Mouse (Mus musculus): ENCODE results near the gene Natd1. TPM values are rescaled to one million over a fixed set of nuclear protein-coding genes. Genes with fewer than 3 reads are reported as not detected.

Gene Natd1
- polyA plus RNA-seq, 1 experiment from 2014 or later, result 12.1 TPM

- Histone ChIP-seq H3K9ac (no peak overlapping the region), H3K4me2 (peak overlapping the region; percentile 5; the same call in 1 of the 2 replicates)
Measured at GRCm38 (mm10) chr11:60942263-60943015, 27.9 kb upstream of the Natd1 start.

GRCm38 (mm10) chr11:60941370-60941769 is 26.8 kb upstream of the Natd1 start:
- WGBS, result 27% methylated on average over 9 of the region's 9 CpGs
- H3K36me3 ChIP-seq, result peaks cover 33% of the 10 kb centered on the region
- H3K27ac ChIP-seq, result peak overlapping the region; percentile 64
- H3K9ac ChIP-seq, result no peak overlapping the region
- H3K4me1 ChIP-seq, result peaks cover 21% of the 10 kb centered on the region
- H3K27me3 ChIP-seq (replicated peaks), result no peaks in the 10 kb centered on the region
- no peak overlapping the region for H3K4me2 ChIP-seq
- H3K9me3 ChIP-seq, result no peaks in the 10 kb centered on the region
- peak; percentile 63; the same call in 1 of the 2 replicates for ATAC-seq (ENCODE audit: insufficient read depth, low FRiP score, low read depth)
- H3K4me3 ChIP-seq (replicated peaks), result no peak overlapping the region

More at GRCm38 (mm10) chr11:60942263-60943015, 27.9 kb upstream of the Natd1 start:
- no peaks in the 10 kb centered on the region for H3K27me3 ChIP-seq (replicated peaks)
- H3K9me3 ChIP-seq, result no peaks in the 10 kb centered on the region
- WGBS, result 86% methylated on average over 9 of the region's 9 CpGs
- H3K4me1 ChIP-seq, result peaks cover 21% of the 10 kb centered on the region
- no peak overlapping the region for H3K27ac ChIP-seq
- no peak overlapping the region for H3K4me3 ChIP-seq (replicated peaks)
- peak; percentile 76; the same call in 1 of the 2 replicates for ATAC-seq (ENCODE audit: insufficient read depth, low FRiP score, low read depth)
- peaks cover 42% of the 10 kb centered on the region for H3K36me3 ChIP-seq

GRCm38 (mm10) chr11:60940501-60940900 is 26.0 kb upstream of the Natd1 start:
- WGBS, result 89% methylated on average over 5 of the region's 5 CpGs
- Histone ChIP-seq H3K27ac (peak overlapping the region; percentile 64), H3K4me2 (no peak overlapping the region), H3K4me3 (replicated peaks) (no peak overlapping the region), H3K4me1 (peaks cover 26% of the 10 kb centered on the region), H3K9me3 (no peaks in the 10 kb centered on the region), H3K27me3 (replicated peaks) (no peaks in the 10 kb centered on the region), H3K9ac (no peak overlapping the region), H3K36me3 (peaks cover 24% of the 10 kb centered on the region; the same call in 1 of the 2 replicates)
- no peak for ATAC-seq (ENCODE audit: insufficient read depth, low FRiP score, low read depth)

GRCm38 (mm10) chr11:60939487-60939886 is 24.9 kb upstream of the Natd1 start:
- 93% methylated on average over 3 of the region's 3 CpGs for WGBS
- Histone ChIP-seq H3K36me3 (peaks cover 15% of the 10 kb centered on the region; the same call in 1 of the 2 replicates), H3K4me3 (replicated peaks) (no peak overlapping the region), H3K9me3 (no peaks in the 10 kb centered on the region), H3K4me2 (no peak overlapping the region), H3K4me1 (peaks cover 33% of the 10 kb centered on the region), H3K27me3 (replicated peaks) (no peaks in the 10 kb centered on the region), H3K27ac (no peak overlapping the region), H3K9ac (no peak overlapping the region)
- ATAC-seq (ENCODE audit: insufficient read depth, low FRiP score, low read depth), result no peak

- 68% methylated on average over 3 of the region's 3 CpGs for WGBS
- Histone ChIP-seq H3K36me3 (peaks cover 5% of the 10 kb centered on the region; the same call in 1 of the 2 replicates), H3K27me3 (replicated peaks) (no peaks in the 10 kb centered on the region), H3K4me1 (peaks cover 50% of the 10 kb centered on the region), H3K9me3 (no peaks in the 10 kb centered on the region), H3K4me3 (replicated peaks) (no peak overlapping the region), H3K9ac (no peak overlapping the region), H3K4me2 (no peak overlapping the region), H3K27ac (peak overlapping the region; percentile 5)
- ATAC-seq (ENCODE audit: insufficient read depth, low FRiP score, low read depth), result no peak
Measured at GRCm38 (mm10) chr11:60937611-60938010, 23.1 kb upstream of the Natd1 start.

- Histone ChIP-seq H3K9me3 (no peaks in the 10 kb centered on the region), H3K36me3 (no peaks in the 10 kb centered on the region), H3K4me2 (peak overlapping the region; percentile 24; the same call in 1 of the 2 replicates), H3K4me3 (replicated peaks) (no peak overlapping the region), H3K9ac (no peak overlapping the region), H3K4me1 (peaks cover 47% of the 10 kb centered on the region), H3K27ac (peak overlapping the region; percentile 71), H3K27me3 (replicated peaks) (no peaks in the 10 kb centered on the region)
- 59% methylated on average over 4 of the region's 4 CpGs for WGBS
- ATAC-seq (ENCODE audit: insufficient read depth, low FRiP score, low read depth), result no peak
Measured at GRCm38 (mm10) chr11:60935975-60936373, 21.4 kb upstream of the Natd1 start.

- WGBS, result 60% methylated on average over 7 of the region's 7 CpGs
- peak overlapping the region; percentile 71 for H3K27ac ChIP-seq
- ATAC-seq (ENCODE audit: insufficient read depth, low FRiP score, low read depth), result peak; percentile 69
Measured at GRCm38 (mm10) chr11:60935326-60935974, 20.9 kb upstream of the Natd1 start.

DNA sequence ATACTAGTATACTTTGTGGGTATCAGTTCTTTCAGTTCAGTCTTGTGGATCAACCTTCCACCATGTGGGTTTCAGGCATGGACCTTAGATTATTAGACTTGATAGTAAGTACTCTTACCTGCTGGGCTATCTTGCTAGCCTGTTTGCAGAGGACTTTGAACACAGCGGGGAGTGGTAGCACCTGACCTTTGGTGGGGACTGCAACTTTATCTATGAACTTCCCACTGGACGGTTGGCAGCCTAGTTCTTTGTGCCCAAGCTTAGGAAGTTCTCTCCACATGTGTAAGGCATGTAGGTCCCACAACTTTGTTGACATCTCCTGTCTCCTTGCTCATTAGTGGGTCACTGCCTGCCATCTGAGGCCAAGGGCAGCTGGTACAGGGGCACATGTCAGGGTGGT is 20.2 kb upstream of the Natd1 start:
- Histone ChIP-seq H3K9ac (no peak overlapping the region), H3K4me1 (peaks cover 42% of the 10 kb centered on the region), H3K27ac (peak overlapping the region; percentile 71), H3K36me3 (no peaks in the 10 kb centered on the region), H3K4me2 (peak overlapping the region; percentile 24), H3K4me3 (replicated peaks) (no peak overlapping the region), H3K9me3 (no peaks in the 10 kb centered on the region), H3K27me3 (replicated peaks) (no peaks in the 10 kb centered on the region)
- no peak for ATAC-seq (ENCODE audit: insufficient read depth, low FRiP score, low read depth)
- 65% methylated on average over 2 of the region's 2 CpGs for WGBS

More at GRCm38 (mm10) chr11:60935326-60935974, 20.9 kb upstream of the Natd1 start:
- H3K9ac ChIP-seq, result no peak overlapping the region
- H3K4me3 ChIP-seq (replicated peaks), result no peak overlapping the region
- peak overlapping the region; percentile 24 for H3K4me2 ChIP-seq
- H3K27me3 ChIP-seq (replicated peaks), result no peaks in the 10 kb centered on the region
- H3K4me1 ChIP-seq, result peaks cover 45% of the 10 kb centered on the region
- no peaks in the 10 kb centered on the region for H3K9me3 ChIP-seq
- H3K36me3 ChIP-seq, result no peaks in the 10 kb centered on the region

- Histone ChIP-seq H3K4me3 (replicated peaks) (peak overlapping the region; percentile 97), H3K9ac (peak overlapping the region; percentile 92; the same call in 1 of the 2 replicates), H3K27ac (peak overlapping the region; percentile 18; the same call in 1 of the 2 replicates), H3K27me3 (replicated peaks) (no peaks in the 10 kb centered on the region), H3K4me2 (peak overlapping the region; percentile 80), H3K4me1 (peaks cover 42% of the 10 kb centered on the region), H3K36me3 (no peaks in the 10 kb centered on the region), H3K9me3 (no peaks in the 10 kb centered on the region)
- WGBS, result 76% methylated on average over 10 of the region's 10 CpGs
- ATAC-seq (ENCODE audit: insufficient read depth, low FRiP score, low read depth), result no peak
Measured at GRCm38 (mm10) chr11:60933178-60933930, 18.8 kb upstream of the Natd1 start.

GRCm38 (mm10) chr11:60932503-60933020 is 18.0 kb upstream of the Natd1 start:
- ATAC-seq (ENCODE audit: insufficient read depth, low FRiP score, low read depth), result no peak
- Histone ChIP-seq H3K9ac (peak overlapping the region; percentile 92), H3K27ac (peak overlapping the region; percentile 82), H3K4me3 (replicated peaks) (peak overlapping the region; percentile 97), H3K27me3 (replicated peaks) (no peaks in the 10 kb centered on the region), H3K36me3 (no peaks in the 10 kb centered on the region), H3K9me3 (no peaks in the 10 kb centered on the region), H3K4me1 (peaks cover 40% of the 10 kb centered on the region), H3K4me2 (peak overlapping the region; percentile 80)
- WGBS, result 5% methylated on average over 7 of the region's 7 CpGs

DNA sequence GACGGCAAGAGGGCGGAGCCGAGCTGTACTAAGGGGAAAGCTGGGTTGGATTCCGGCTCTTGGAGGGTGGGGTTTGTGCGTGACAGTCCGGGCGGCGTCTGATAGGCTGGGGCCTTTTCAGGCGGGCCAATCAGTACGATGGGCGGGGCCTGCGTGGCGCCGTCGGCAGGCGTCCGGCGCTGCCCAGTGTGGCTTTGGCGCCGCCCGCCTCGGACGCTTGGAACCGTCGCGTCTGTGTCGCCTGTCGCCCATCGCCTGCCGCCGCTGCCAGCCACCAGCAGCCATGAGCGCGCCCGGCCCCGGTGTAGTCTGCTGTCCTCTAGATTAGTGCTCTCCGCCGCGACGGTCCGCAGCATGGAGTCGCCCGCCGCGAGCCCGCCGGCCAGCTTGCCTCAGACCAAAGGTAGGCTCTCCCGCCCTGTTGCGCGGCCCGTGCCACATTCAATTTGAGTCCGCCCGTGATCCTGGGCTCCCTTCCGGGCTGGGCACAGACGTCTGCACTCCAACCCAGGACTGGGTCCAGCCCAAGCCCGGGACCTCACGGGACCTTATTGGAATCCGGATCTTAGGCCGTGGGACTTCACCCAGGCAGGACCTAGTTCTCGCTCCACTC is 17.4 kb upstream of the Natd1 start, which contains the start of gene Map2k3:
TSS of gene Map2k3 (plus strand) at position 165 of the 613 bp plus-strand sequence.
- WGBS, result under 1% methylated on average over 58 of the region's 59 CpGs

More for the DNA sequence above, 17.4 kb upstream of the Natd1 start, which contains the start of gene Map2k3:
- H3K27me3 ChIP-seq (replicated peaks), result no peaks in the 10 kb centered on the region
- H3K9ac ChIP-seq, result peak within 1 kb of the TSS; percentile 92
- H3K27ac ChIP-seq, result peak within 1 kb of the TSS; percentile 82
- ATAC-seq (ENCODE audit: insufficient read depth, low FRiP score, low read depth), result peak; percentile 92
- peaks cover 45% of the 10 kb centered on the region for H3K4me1 ChIP-seq
- no peaks in the 10 kb centered on the region for H3K9me3 ChIP-seq
- H3K4me3 ChIP-seq (replicated peaks), result peak within 1 kb of the TSS; percentile 97
- peak within 1 kb of the TSS; percentile 80 for H3K4me2 ChIP-seq
- no peaks in the 10 kb centered on the region for H3K36me3 ChIP-seq
